Mouse (Mus musculus) intestine, embryonic 14.5 days (tissue): ENCODE measurements around the gene Mapkapk3. TPM values are rescaled to one million over a fixed set of nuclear protein-coding genes. Genes with fewer than 3 reads are reported as not detected.
A peak's percentile ranks its signal among the peaks of the same experiment; 100 is the strongest.

Experiments
- ATAC-seq: fragments of 200-750 bp; cut with Nextera tagmentation; replicated peaks from 2 replicates; pipeline ENCODE4 v1.8.0; 2017; ENCODE audit warnings: low read depth, moderate number of reproducible peaks, moderate TSS enrichment, moderate library complexity; ENCODE audit not compliant: low FRiP score, low TSS enrichment
- DNase-seq: peaks from one replicate; pipeline ENCODE4 v3.0.0-alpha.2; 2018; ENCODE audit warnings: low spot score
- H3K27ac ChIP-seq: fragments of 300-500 bp; sonication (generic); 2 replicates; pipeline ENCODE4 v1.5.1; 2014; ENCODE audit warnings: low read depth, mild to moderate bottlenecking, control low read depth
- H3K27me3 ChIP-seq: fragments of 300-500 bp; sonication (generic); replicated peaks from 2 replicates; pipeline ENCODE4 v1.6.1; 2014; ENCODE audit warnings: low read length, control low read depth; ENCODE audit not compliant: control insufficient read depth, insufficient read depth
- H3K36me3 ChIP-seq: fragments of 300-500 bp; sonication (generic); 2 replicates; pipeline ENCODE4 v1.6.1; 2014; ENCODE audit warnings: low read length, control low read depth; ENCODE audit not compliant: control insufficient read depth, insufficient read depth
- H3K4me1 ChIP-seq: fragments of 300-500 bp; sonication (generic); replicated peaks from 2 replicates; pipeline ENCODE4 v1.6.1; 2014; ENCODE audit warnings: low read length, control low read depth, mixed read lengths; ENCODE audit not compliant: control insufficient read depth, insufficient read depth
- H3K4me2 ChIP-seq: fragments of 300-500 bp; sonication (generic); 2 replicates; pipeline ENCODE4 v1.6.1; 2014; ENCODE audit warnings: low read length
- H3K4me3 ChIP-seq: fragments of 300-500 bp; sonication (generic); 2 replicates; pipeline ENCODE4 v1.5.1; 2014; ENCODE audit warnings: low read depth, low read length, control low read depth, mixed read lengths
- H3K9ac ChIP-seq: fragments of 300-500 bp; sonication (generic); 2 replicates; pipeline ENCODE4 v1.6.1; 2014; ENCODE audit warnings: mild to moderate bottlenecking, low read length
- H3K9me3 ChIP-seq: fragments of 300-500 bp; sonication (generic); 2 replicates; pipeline ENCODE4 v1.6.1; 2016; ENCODE audit warnings: low read length, control low read depth; ENCODE audit not compliant: control insufficient read depth
- WGBS: fragments of 180-500 bp; shearing (Covaris S2); extraction: QIAGEN DNeasy Blood & Tissue Kit; methylation state at CpG from one replicate; pipeline ENCODE4 v1.1.7; 2014; 5-methylcytosine and 5-hydroxymethylcytosine counted together
- polyA plus RNA-seq: library from polyadenylated mRNA; unstranded; fragments of >200 nt; fragmentation: Nextera tagmentation; extraction: Ambion mirVana; gene quantifications from 2 replicates; pipeline ENCODE4 v1.2.1, GENCODE M21; 2014

The Mapkapk3 gene
- polyA plus RNA-seq, 1 experiment from 2014 or later, result 23.2 TPM

- DNase-seq, result no peak
- H3K27ac ChIP-seq, result no peak overlapping the region
Measured at GRCm38 (mm10) chr9:107288711-107289110, 966 bp downstream of the Mapkapk3 start.

DNA sequence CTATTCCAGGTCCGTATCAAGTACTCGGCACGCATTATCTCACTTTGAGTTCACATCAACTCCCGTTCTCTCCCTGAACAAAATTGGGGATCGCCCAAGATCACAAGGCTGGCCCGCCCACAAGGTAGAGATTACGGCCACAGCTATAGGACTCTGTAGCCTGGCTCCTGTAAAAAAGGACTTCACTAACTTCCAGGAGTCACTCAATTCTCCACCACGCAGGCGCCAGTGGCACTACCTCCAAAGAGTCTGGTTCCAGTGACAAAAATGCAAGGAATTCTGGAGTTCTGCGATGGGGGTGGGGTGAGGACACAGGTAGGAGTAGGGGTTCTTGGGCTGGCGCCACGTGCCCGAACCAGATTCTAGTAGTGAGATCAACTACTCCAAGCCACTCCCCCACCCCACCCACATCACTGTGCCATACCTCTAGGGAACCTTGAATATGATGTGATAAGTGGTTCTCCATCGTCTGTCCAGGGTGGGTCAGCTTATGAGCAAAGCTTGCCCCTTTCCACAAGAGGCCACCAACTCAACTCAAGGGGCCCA lies 1.5 kb downstream of the Mapkapk3 start:
- no peak overlapping the region for H3K27ac ChIP-seq
- 0 out of 2 replicates have a peak, but pooled peaks cover 4% of the 10 kb centered on the region for H3K27me3 ChIP-seq
- no peak overlapping the region for H3K9ac ChIP-seq
- H3K4me1 ChIP-seq, result peaks cover 8% of the 10 kb centered on the region; the same call in 1 of the 2 replicates
- H3K9me3 ChIP-seq, result no peaks in the 10 kb centered on the region
- DNase-seq (no peak), ATAC-seq (no peak)
- H3K4me3 ChIP-seq, result no peak overlapping the region
- H3K36me3 ChIP-seq, result no peaks in the 10 kb centered on the region
- WGBS, result 87% methylated on average over 14 of the region's 14 CpGs
- H3K4me2 ChIP-seq, result peak overlapping the region; percentile 77; the same call in 1 of the 2 replicates

More at GRCm38 (mm10) chr9:107288711-107289110, 966 bp downstream of the Mapkapk3 start:
- no peaks in the 10 kb centered on the region for H3K9me3 ChIP-seq
- H3K9ac ChIP-seq, result peak overlapping the region; percentile 34; the same call in 1 of the 2 replicates
- peak overlapping the region; percentile 77 for H3K4me2 ChIP-seq
- H3K27me3 ChIP-seq, result 0 out of 2 replicates have a peak, but pooled peaks cover 5% of the 10 kb centered on the region
- 30% methylated on average over 8 of the region's 8 CpGs for WGBS
- H3K36me3 ChIP-seq, result no peaks in the 10 kb centered on the region
- peak; percentile 58 for ATAC-seq
- peak overlapping the region; percentile 47 for H3K4me3 ChIP-seq
- H3K4me1 ChIP-seq, result peaks cover 8% of the 10 kb centered on the region; the same call in 1 of the 2 replicates

DNA sequence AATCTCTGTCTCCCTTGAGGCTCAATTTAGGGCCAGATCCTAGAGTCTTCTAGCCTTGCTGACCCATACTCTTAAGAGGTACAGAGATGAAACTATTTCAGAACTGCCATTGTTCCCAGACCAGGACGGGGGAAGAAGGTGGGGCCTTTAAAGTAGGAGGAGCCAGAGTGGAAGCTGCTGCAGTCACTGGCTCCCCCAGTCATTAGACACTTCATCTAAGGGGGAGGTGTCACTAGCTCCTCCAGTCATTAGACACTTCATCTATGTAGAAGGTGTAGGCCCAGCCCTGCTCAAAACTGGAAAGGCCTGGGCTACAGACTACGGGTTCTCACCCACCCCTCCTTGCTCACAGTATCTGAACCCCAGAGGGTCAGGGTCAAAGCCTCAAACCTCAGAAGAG lies 2.4 kb downstream of the Mapkapk3 start:
- 79% methylated on average over 2 of the region's 2 CpGs for WGBS
- H3K36me3 ChIP-seq, result no peaks in the 10 kb centered on the region
- no peak overlapping the region for H3K4me2 ChIP-seq
- no peaks in the 10 kb centered on the region for H3K9me3 ChIP-seq
- no peak overlapping the region for H3K9ac ChIP-seq
- H3K27ac ChIP-seq, result no peak overlapping the region
- peaks cover 8% of the 10 kb centered on the region; the same call in 1 of the 2 replicates for H3K4me1 ChIP-seq
- H3K4me3 ChIP-seq, result no peak overlapping the region
- H3K27me3 ChIP-seq, result no peaks in the 10 kb centered on the region
- ATAC-seq (no peak), DNase-seq (no peak)

DNA sequence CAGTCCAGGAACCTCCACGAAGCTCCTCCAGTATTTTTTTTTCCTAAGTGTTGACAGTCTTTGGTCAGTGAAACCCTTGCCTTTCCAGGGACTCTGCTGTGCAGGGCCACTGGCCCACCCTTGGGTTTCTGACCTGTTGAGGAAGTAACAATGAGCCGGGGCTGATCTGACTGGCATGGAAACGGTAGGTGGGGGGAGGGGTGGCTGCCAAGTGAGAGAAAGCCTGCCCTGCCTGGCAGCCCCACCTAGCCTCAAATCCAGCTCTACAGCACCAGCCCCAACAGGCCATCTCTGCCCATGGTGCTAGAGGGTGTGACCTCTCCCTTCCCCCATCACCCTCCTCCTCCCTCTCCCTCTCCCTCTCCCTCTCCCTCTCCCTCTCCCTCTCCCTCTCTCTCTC lies 4.7 kb downstream of the Mapkapk3 start:
- no peak for ATAC-seq
- H3K4me2 ChIP-seq, result no peak overlapping the region
- no peak overlapping the region for H3K27ac ChIP-seq
- H3K27me3 ChIP-seq, result no peaks in the 10 kb centered on the region
- H3K36me3 ChIP-seq, result no peaks in the 10 kb centered on the region
- H3K4me3 ChIP-seq, result no peak overlapping the region
- H3K9me3 ChIP-seq, result no peaks in the 10 kb centered on the region
- DNase-seq, result no peak
- WGBS, result 25% methylated on average over 3 of the region's 3 CpGs
- peaks cover under 1% of the 10 kb centered on the region; the same call in 1 of the 2 replicates for H3K4me1 ChIP-seq
- H3K9ac ChIP-seq, result no peak overlapping the region

GRCm38 (mm10) chr9:107282951-107283350 lies 6.7 kb downstream of the Mapkapk3 start:
- no peak overlapping the region for H3K4me3 ChIP-seq
- H3K27ac ChIP-seq, result no peak overlapping the region
- no peaks in the 10 kb centered on the region for H3K27me3 ChIP-seq
- H3K36me3 ChIP-seq, result no peaks in the 10 kb centered on the region
- H3K9ac ChIP-seq, result no peak overlapping the region
- no peaks in the 10 kb centered on the region for H3K9me3 ChIP-seq
- peaks cover 8% of the 10 kb centered on the region for H3K4me1 ChIP-seq
- ATAC-seq (no peak), DNase-seq (no peak)
- no peak overlapping the region for H3K4me2 ChIP-seq
- WGBS, result 89% methylated on average over 9 of the region's 9 CpGs

DNA sequence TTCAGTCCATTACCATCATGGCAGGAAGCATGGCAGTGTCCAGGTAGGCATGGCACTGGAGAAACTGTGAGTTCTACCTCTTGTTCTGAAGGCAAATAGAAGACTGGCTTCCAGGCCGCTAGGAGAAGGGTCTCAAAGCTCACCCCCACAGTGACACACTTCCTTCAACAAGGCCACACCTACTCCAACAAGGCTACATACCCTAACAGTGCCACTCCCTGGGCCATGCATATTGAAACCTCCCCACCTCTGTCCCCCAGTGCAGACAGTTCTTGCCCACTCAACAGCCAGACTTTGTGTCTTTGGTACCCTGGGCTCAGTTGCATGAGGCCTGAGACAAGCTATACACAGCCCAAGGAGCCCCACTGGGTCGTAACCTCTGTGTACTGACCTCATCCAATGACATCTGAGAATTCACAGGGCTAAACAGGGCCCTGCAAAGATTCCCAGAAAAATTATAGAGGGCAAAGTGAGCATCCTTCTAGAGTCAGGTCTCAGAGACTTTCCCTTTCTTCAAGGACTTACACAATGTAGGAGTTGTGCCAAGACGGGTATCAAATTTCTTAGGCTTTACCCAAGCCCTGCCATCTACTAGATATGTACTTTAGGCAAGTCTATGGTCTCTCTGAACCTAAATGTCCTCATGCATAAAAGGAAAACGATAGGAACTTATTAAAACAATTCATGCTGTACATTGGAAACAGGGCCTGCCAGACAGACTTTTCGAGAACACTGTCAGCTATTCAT lies 8.3 kb downstream of the Mapkapk3 start:
- Histone ChIP-seq H3K27ac (no peak overlapping the region), H3K27me3 (no peaks in the 10 kb centered on the region), H3K4me2 (no peak overlapping the region), H3K9me3 (no peaks in the 10 kb centered on the region), H3K36me3 (no peaks in the 10 kb centered on the region), H3K4me1 (peaks cover 8% of the 10 kb centered on the region), H3K4me3 (no peak overlapping the region), H3K9ac (no peak overlapping the region)
- ATAC-seq (no peak), DNase-seq (no peak)
- WGBS, result 90% methylated on average over 5 of the region's 5 CpGs

DNA sequence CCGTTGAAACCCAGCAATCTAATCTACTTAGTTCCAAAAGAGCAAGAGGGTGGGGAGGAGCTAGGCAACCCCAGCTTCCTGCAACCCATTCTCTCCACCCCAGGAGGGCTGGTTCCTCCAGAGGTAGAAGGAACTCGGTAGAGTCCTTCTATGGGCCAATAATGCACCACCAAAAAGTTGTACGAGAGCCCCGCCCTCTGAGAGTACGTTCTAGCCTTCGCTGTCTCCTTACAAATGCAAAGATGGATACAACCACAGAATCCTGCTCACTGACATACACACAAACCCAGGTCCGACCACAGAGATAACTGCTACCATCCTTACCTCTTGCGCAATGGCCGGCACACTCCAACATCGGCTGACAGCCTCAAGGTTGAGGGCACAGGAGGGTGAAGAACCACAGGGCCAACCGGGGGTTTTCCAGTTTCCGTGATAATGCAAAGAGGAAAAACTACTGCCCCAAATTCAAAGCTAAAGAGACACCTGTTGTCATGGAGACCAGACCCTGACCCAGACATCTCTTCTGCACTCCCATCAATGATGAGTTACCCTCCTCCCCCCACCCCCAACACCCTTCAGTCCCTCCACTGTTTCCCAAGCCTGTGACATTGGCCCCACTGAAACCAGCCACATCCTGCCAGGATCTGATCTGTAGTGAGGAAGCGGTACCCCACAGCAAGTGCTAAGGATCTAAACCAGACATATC lies 9.2 kb downstream of the Mapkapk3 start:
- H3K27ac ChIP-seq, result peak overlapping the region; percentile 35; the same call in 1 of the 2 replicates
- H3K9me3 ChIP-seq, result no peaks in the 10 kb centered on the region
- H3K9ac ChIP-seq, result no peak overlapping the region
- H3K36me3 ChIP-seq, result no peaks in the 10 kb centered on the region
- 50% methylated on average over 13 of the region's 13 CpGs for WGBS
- H3K4me1 ChIP-seq, result peaks cover 8% of the 10 kb centered on the region
- H3K27me3 ChIP-seq, result no peaks in the 10 kb centered on the region
- ATAC-seq, result no peak
- H3K4me2 ChIP-seq, result peak overlapping the region; percentile 42
- DNase-seq, result no peak
- H3K4me3 ChIP-seq, result 0 out of 2 replicates have a peak overlapping the region, but pooled peaks have one; percentile 1

DNA sequence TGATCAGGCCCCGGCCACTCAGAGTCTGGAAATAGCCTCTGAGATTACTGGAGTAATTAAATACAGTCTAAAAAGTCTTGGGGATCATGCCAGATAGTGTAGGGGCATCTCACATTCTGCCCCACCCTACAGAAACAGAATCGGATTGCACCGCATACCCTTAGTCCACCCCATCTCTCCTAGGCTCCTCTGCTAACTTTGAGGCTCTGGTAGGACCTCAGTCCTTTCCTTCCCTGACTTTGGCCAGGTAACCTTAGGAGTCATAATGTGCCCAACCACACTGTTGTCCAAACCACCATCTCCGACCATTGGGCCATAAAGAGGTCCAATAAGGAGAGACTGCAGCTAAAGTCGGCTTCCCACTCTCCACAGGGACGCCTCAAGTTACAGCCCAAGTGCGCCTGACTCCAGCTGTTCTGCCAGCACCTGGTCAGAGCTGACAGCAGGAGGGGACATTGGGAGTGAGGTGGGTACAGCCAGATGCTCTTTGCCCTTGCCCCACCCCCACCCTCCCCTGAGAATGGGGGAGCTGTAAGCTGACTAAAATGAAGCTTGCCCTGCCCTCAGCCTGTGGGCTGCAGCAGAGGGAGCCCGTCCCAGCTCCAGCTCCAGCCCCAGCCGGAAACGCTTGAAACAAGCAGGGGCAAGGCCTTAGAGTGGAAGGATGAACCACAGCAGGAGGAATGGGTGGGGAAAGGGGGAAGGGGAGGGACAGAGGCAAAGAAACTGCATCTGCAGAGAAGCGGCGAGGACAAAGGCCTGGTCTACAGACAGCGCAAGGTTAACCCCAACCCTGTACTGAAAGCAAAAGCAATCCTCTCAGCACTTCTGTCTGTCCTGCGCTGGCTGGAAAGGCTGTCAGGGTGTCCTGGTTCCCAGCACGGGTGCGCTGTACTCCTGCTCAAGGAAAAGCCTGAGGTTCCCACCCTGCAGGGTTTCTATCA lies 10.0 kb downstream of the Mapkapk3 start:
- peak overlapping the region; percentile 42 for H3K4me2 ChIP-seq
- no peaks in the 10 kb centered on the region for H3K36me3 ChIP-seq
- H3K4me3 ChIP-seq, result 0 out of 2 replicates have a peak overlapping the region, but pooled peaks have one; percentile 1
- H3K27ac ChIP-seq, result peak overlapping the region; percentile 35; the same call in 1 of the 2 replicates
- peaks cover 8% of the 10 kb centered on the region for H3K4me1 ChIP-seq
- peak; percentile 70 for ATAC-seq
- no peaks in the 10 kb centered on the region for H3K9me3 ChIP-seq
- H3K27me3 ChIP-seq, result no peaks in the 10 kb centered on the region
- DNase-seq, result peak; percentile 71
- 25% methylated on average over 16 of the region's 16 CpGs for WGBS
- no peak overlapping the region for H3K9ac ChIP-seq
